Mouse (Mus musculus): ENCODE results near the gene Mrpl10.
A peak's percentile ranks its signal among the peaks of the same experiment; 100 is the strongest.

DNA sequence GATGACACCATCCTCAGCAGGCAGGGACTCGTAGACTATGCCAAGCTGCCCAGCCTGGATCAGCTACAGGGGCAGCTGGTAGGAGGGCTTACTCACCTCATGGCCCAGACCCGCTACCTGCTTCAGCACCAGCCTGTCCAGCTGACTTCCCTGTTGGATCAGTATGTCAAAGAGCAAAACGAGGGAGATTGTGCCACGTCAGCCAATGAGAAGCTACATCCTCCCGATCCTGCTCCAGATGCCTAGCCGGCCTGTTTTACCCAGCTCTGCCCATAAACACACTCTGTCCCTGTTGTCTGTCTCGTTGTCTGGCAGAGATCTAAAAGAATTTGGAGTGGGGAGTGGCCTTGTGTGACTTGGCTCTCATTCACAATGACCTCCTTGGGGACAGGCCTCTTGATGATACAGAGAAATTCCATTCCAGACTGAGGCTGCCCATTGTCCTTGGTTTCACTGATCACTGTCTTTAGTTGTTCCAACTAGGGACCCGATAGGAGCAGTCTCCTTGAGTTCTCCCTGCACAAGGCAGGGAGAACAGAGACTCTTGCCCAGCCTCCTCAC lies 6.8 kb downstream of the Mrpl10 start:
- TF ChIP-seq CTCF (IDR thresholded peaks at IDR 0.05), result no peak
- 0 out of 2 replicates have a peak, but pooled peaks have one; percentile 48 for TF ChIP-seq EP300 (IDR thresholded peaks at IDR 0.05)

Data from lung, postnatal 0 days (tissue).